Mouse (Mus musculus) adrenal gland, postnatal 36 days (tissue): Measurements from ENCODE around the gene Gpr108. TPM values are rescaled to one million over a fixed set of nuclear protein-coding genes. Genes with fewer than 3 reads are reported as not detected.
"Not testable (repeated sequence)": the region's sequence is repeated elsewhere in the genome, so short reads cannot be mapped to it uniquely, and the experiment has no call there.

Source experiments
- DNase-seq, 2 experiments: peaks; one replicate each; pipeline ENCODE4 v3.0.0; 2021; ENCODE audit warnings: mixed read lengths in 1 of 2
- long read RNA-seq, 2 experiments: library from polyadenylated mRNA; stranded (forward); transcript quantifications; one replicate each; pipeline ENCODE4 v2.0.0; 2021; ENCODE audit warnings: borderline sequencing depth in 2 of 2
- total RNA-seq, 2 experiments: library from RNA; stranded (reverse); gene quantifications; 2 replicates each; pipeline ENCODE4 v1.2.3; 2021

Gpr108 gene
- total RNA-seq, result 10 to 100 TPM; 78.7 to 94.2 TPM
- long read RNA-seq, experiment 1, transcript Gpr108-204 (17 exons, 2,405 nt), result minor isoform, 43 of 144 reads
- long read RNA-seq, experiment 1, transcript Gpr108-201 (17 exons, 2,064 nt), result major isoform, 61 of 144 reads
- long read RNA-seq, experiment 1, partial matches to known transcripts, result 16 of 144 reads
- long read RNA-seq, experiment 1, other reads (novel, unspliced or antisense), result 24 of 144 reads
- long read RNA-seq, experiment 2, transcript Gpr108-204 (17 exons, 2,405 nt), result minor isoform, 18 of 55 reads
- long read RNA-seq, experiment 2, transcript Gpr108-201 (17 exons, 2,064 nt), result major isoform, 26 of 55 reads
- long read RNA-seq, experiment 2, partial matches to known transcripts, result 4 of 55 reads
- long read RNA-seq, experiment 2, other reads (novel, unspliced or antisense), result 7 of 55 reads

- peak; percentile 86 to 90 for DNase-seq
These were observed at the start of gene Gpr108 for GRCm38 (mm10) chr17:57248201-57248699. Gene Gpr108 (minus strand): TSS chr17:57248446.

GRCm38 (mm10) chr17:57297040-57297439 is 48.8 kb upstream of the Gpr108 start:
- no peak for DNase-seq

- no peak for DNase-seq
These were observed 47.7 kb upstream of the Gpr108 start for GRCm38 (mm10) chr17:57295935-57296334.

- DNase-seq, result no peak
These were observed 44.7 kb upstream of the Gpr108 start for GRCm38 (mm10) chr17:57292968-57293367.

- DNase-seq, result no peak
These were observed 44.1 kb upstream of the Gpr108 start for GRCm38 (mm10) chr17:57292302-57292701.

- DNase-seq, result no peak
These were observed 42.4 kb upstream of the Gpr108 start for GRCm38 (mm10) chr17:57290671-57291055.

- DNase-seq, result peak in 1 of 2 experiments; percentile 17
These were observed 41.9 kb upstream of the Gpr108 start for GRCm38 (mm10) chr17:57290001-57290670.

- DNase-seq, result no peak
These were observed 41.0 kb upstream of the Gpr108 start for GRCm38 (mm10) chr17:57289252-57289651.

- no peak for DNase-seq
These were observed 38.6 kb upstream of the Gpr108 start for GRCm38 (mm10) chr17:57286718-57287355.

GRCm38 (mm10) chr17:57285077-57285476 is 36.8 kb upstream of the Gpr108 start:
- DNase-seq, result no peak

- no peak for DNase-seq
These were observed 35.7 kb upstream of the Gpr108 start for GRCm38 (mm10) chr17:57283906-57284305.

GRCm38 (mm10) chr17:57280411-57280810 is 32.2 kb upstream of the Gpr108 start:
- DNase-seq, result peak; percentile 10 to 26

- no peak for DNase-seq
These were observed 31.5 kb upstream of the Gpr108 start for GRCm38 (mm10) chr17:57279591-57280224.

- peak; percentile 16 to 50 for DNase-seq
These were observed 30.8 kb upstream of the Gpr108 start, which contains the start of gene Vav1 for GRCm38 (mm10) chr17:57278943-57279590. Gene Vav1 (plus strand): TSS chr17:57279100.

GRCm38 (mm10) chr17:57278537-57278936 is 30.3 kb upstream of the Gpr108 start:
- DNase-seq, result no peak

- DNase-seq, result not testable (repeated sequence)
These were observed 29.5 kb upstream of the Gpr108 start for GRCm38 (mm10) chr17:57277598-57278261.

GRCm38 (mm10) chr17:57276634-57277121 is 28.4 kb upstream of the Gpr108 start:
- DNase-seq, result peak; percentile 71 to 81

- DNase-seq, result peak in 1 of 2 experiments; percentile 42
These were observed 27.7 kb upstream of the Gpr108 start for GRCm38 (mm10) chr17:57275997-57276351.

- peak; percentile 94 to 97 for DNase-seq
These were observed 27.1 kb upstream of the Gpr108 start for GRCm38 (mm10) chr17:57275111-57275996.

GRCm38 (mm10) chr17:57274686-57275085 is 26.4 kb upstream of the Gpr108 start:
- DNase-seq, result no peak
